Comparison of ENCODE assay signal across 11 mouse cellular contexts in the genomic region with DNA sequence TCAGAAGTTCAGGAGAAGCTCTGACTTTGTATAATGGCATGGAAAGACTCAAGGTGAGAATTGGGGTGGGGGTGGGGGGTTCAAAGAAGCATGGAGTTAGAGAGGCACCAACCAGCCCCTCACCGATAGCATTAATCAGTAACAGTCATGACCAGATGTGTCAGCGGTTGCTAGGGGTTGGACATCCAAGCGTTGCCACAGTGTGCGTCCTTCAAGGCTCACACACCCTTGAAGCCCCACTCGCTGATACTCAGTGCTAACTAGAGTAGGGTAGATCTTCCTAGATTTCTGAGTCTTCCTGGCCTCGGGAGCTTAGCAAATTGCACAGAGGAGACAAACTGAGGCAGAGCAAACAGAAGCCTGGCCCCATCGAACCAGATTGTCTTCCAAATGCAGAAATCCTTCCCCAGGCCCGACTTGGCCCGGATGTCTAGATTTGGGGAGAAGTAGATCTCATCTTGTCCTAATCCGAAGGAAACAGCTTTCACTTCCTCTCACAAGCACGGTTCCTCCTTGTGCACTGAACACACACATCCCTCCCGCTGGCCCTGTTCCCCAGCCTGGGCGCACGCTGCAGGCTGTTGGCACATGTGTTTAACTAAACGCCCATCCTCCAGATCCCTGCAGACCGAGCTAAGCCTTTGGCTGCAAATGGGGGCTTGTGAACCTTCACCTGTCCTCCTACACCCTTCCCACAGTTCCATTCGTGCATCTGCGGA.
DNase-seq lines count a peak whose midpoint lies in the region; ATAC-seq and TF ChIP-seq lines count a peak whose summit lies in the region.
"Had no signal": no experiment of that assay in that cellular context is flagged by ENCODE, and none has a peak within 500 bp of the region (broad histone marks: within the 10 kb centered on the region; RNA-seq: fewer than 3 reads in every experiment).

No protein-coding gene starts in this region.

- H3K79me2 ChIP-seq in MEL (ENCODE audit: control insufficient read depth, insufficient read depth, low read length, poor library complexity) (no peaks in the 10 kb centered on the region), macrophage (ENCODE audit: inconsistent target) (no peaks in the 10 kb centered on the region)

- no peaks in the 10 kb centered on the region for H3K9me3 ChIP-seq in heart, embryonic 11.5 days (replicated peaks; ENCODE audit: control insufficient read depth, low read length)
- H3K9me3 ChIP-seq in MEL (replicated peaks; ENCODE audit: insufficient read depth, low read length), result no peaks in the 10 kb centered on the region
- H3K9me3 ChIP-seq in midbrain, embryonic 16.5 days (replicated peaks; ENCODE audit: control insufficient read depth, low read length, poor library complexity, severe bottlenecking), result no peaks in the 10 kb centered on the region
- H3K9me3 ChIP-seq: kidney, embryonic 15.5 days had no signal

- no peaks in the 10 kb centered on the region for H3K36me3 ChIP-seq in heart, embryonic 11.5 days (ENCODE audit: control insufficient read depth, insufficient read depth, low read length)
- H3K36me3 ChIP-seq in MEL (ENCODE audit: control insufficient read depth in 1 of 2, insufficient read depth in 2 of 2, low read length in 2 of 2) (peaks cover 0 to 7% of the 10 kb centered on the region in 2 experiments; a peak in 1 of 4 replicates), macrophage (ENCODE audit: inconsistent target) (no peaks in the 10 kb centered on the region)
- no peaks in the 10 kb centered on the region for H3K36me3 ChIP-seq in midbrain, embryonic 16.5 days (ENCODE audit: control insufficient read depth, insufficient read depth, low read length)
- H3K36me3 ChIP-seq: kidney, embryonic 15.5 days had no signal

- H3K4me2 ChIP-seq in heart, embryonic 11.5 days, result no peak overlapping the region
- H3K4me2 ChIP-seq in midbrain, embryonic 16.5 days (ENCODE audit: low read length), result no peak overlapping the region
- H3K4me2 ChIP-seq: kidney, embryonic 15.5 days; lung, embryonic 14.5 days had no signal

- no peak for TF ChIP-seq RAD21 in MEL (IDR thresholded peaks at IDR 0.05; ENCODE audit: low read depth, low read length)

- H3K4me1 ChIP-seq in heart, embryonic 11.5 days (ENCODE audit: control insufficient read depth, insufficient read depth, low read length), result peaks cover 4% of the 10 kb centered on the region; the same call in 1 of the 2 replicates
- H3K4me1 ChIP-seq in MEL (ENCODE audit: control insufficient read depth in 1 of 2, insufficient read depth in 2 of 2, low read length in 2 of 2), result peaks cover 0 to 19% of the 10 kb centered on the region in 2 experiments; a peak in 2 of 4 replicates
- H3K4me1 ChIP-seq in midbrain, embryonic 16.5 days (ENCODE audit: control insufficient read depth, insufficient read depth, low read length), result peaks cover 4% of the 10 kb centered on the region; the same call in 1 of the 2 replicates

- peak; percentile 96 for DNase-seq in heart, adult 11 months
- peak; percentile 82 for DNase-seq in MEL (ENCODE audit: low read depth, low spot score)
- peak; percentile 6 to 46 for DNase-seq in heart, adult 9 months (ENCODE audit: low spot score in 2 of 2)
- no peak for DNase-seq in Muller cell, postnatal 12 days (ENCODE audit: inconsistent ontology term)
- DNase-seq in thymus, postnatal 14 days, result no peak
- DNase-seq: adrenal gland, adult 2 months; lung, embryonic 14.5 days had no signal

- peaks cover 25% of the 10 kb centered on the region for H3K27me3 ChIP-seq in heart, embryonic 11.5 days (ENCODE audit: control insufficient read depth, insufficient read depth, low read length)
- no peaks in the 10 kb centered on the region for H3K27me3 ChIP-seq in MEL (ENCODE audit: control insufficient read depth in 1 of 2, insufficient read depth in 2 of 2, low read length in 2 of 2)
- no peaks in the 10 kb centered on the region for H3K27me3 ChIP-seq in midbrain, embryonic 16.5 days (ENCODE audit: control insufficient read depth, insufficient read depth, low read depth, low read length)

- no peak for TF ChIP-seq CTCF in MEL (IDR thresholded peaks at IDR 0.05 in 2 of 3, conservative IDR thresholded peaks at IDR 0.05 in 1 of 3; ENCODE audit: control insufficient read depth in 1 of 3, insufficient read depth in 1 of 3, low read depth in 2 of 3, low read length in 3 of 3, poor library complexity in 1 of 3, severe bottlenecking in 1 of 3)

- 77% methylated on average over 18 of the region's 18 CpGs for WGBS in heart, embryonic 11.5 days (ENCODE audit: insufficient replicate concordance)
- WGBS in macrophage (ENCODE audit: missing documents), result 6% methylated on average over 18 of the region's 18 CpGs
- WGBS in midbrain, embryonic 16.5 days, result 89% methylated on average over 18 of the region's 18 CpGs

- peak; percentile 68 to 82 for TF ChIP-seq EP300 in MEL (IDR thresholded peaks at IDR 0.05; ENCODE audit: low read depth in 1 of 2, low read length in 2 of 2)

- ATAC-seq in heart, embryonic 11.5 days (replicated peaks; ENCODE audit: insufficient number of reproducible peaks, low FRiP score, low TSS enrichment), result no peak
- no peak for ATAC-seq in midbrain, embryonic 16.5 days

- no peak for TF ChIP-seq POLR2A in MEL (IDR thresholded peaks at IDR 0.05; ENCODE audit: control insufficient read depth in 1 of 2, insufficient read depth in 1 of 2, low read depth in 1 of 2, low read length in 2 of 2, poor library complexity in 1 of 2)

- H3K4me3 ChIP-seq in heart, embryonic 11.5 days (ENCODE audit: low read depth, low read length), result no peak overlapping the region
- H3K4me3 ChIP-seq in MEL (ENCODE audit: control insufficient read depth in 1 of 2, insufficient read depth in 1 of 2, low read depth in 2 of 2, low read length in 2 of 2), result no peak overlapping the region
- no peak overlapping the region for H3K4me3 ChIP-seq in macrophage (ENCODE audit: inconsistent target)
- H3K4me3 ChIP-seq in midbrain, embryonic 16.5 days (ENCODE audit: low read depth, low read length), result no peak overlapping the region
- H3K4me3 ChIP-seq: kidney, embryonic 15.5 days had no signal

- H3K27ac ChIP-seq in heart, embryonic 11.5 days (ENCODE audit: low read depth, low read length), result no peak overlapping the region
- peak overlapping the region; percentile 10; the same call in 1 of the 2 replicates for H3K27ac ChIP-seq in MEL (ENCODE audit: control insufficient read depth, low read depth, low read length)
- H3K27ac ChIP-seq in macrophage, result peak overlapping the region; percentile 31
- H3K27ac ChIP-seq in midbrain, embryonic 16.5 days (ENCODE audit: low read length), result no peak overlapping the region
- H3K27ac ChIP-seq: kidney, embryonic 15.5 days had no signal

- H3K9ac ChIP-seq in heart, embryonic 11.5 days (ENCODE audit: low read depth, low read length), result no peak overlapping the region
- H3K9ac ChIP-seq in MEL (ENCODE audit: control insufficient read depth, low read depth, low read length, poor library complexity, severe bottlenecking), result no peak overlapping the region
- no peak overlapping the region for H3K9ac ChIP-seq in midbrain, embryonic 16.5 days (ENCODE audit: low read depth, low read length)
- H3K9ac ChIP-seq: kidney, embryonic 15.5 days; lung, embryonic 14.5 days had no signal

TF ChIP-seq in MEL, 35 proteins besides CTCF, POLR2A, EP300 and RAD21:
- peak; percentile 40; the same call in 1 of the 2 replicates for TF ChIP-seq ETS1 (IDR thresholded peaks at IDR 0.05; ENCODE audit: low read depth, low read length)
- TF ChIP-seq MXI1 (IDR thresholded peaks at IDR 0.05; ENCODE audit: low read depth, low read length), result peak; percentile 82
- peak; percentile 70 for TF ChIP-seq GATA1 (IDR thresholded peaks at IDR 0.05; ENCODE audit: low read depth, low read length)
- TF ChIP-seq POLR2AphosphoS2 (IDR thresholded peaks at IDR 0.05; ENCODE audit: low read length), result no peak
- TF ChIP-seq TCF12 (IDR thresholded peaks at IDR 0.05; ENCODE audit: low read depth, low read length), result peak; percentile 77; the same call in 1 of the 2 replicates
- peak; percentile 81 for TF ChIP-seq TAL1 (IDR thresholded peaks at IDR 0.05; ENCODE audit: low read length)
- TF ChIP-seq ELF1 (IDR thresholded peaks at IDR 0.05; ENCODE audit: low read depth, low read length), result no peak
- no peak for TF ChIP-seq ZKSCAN1 (IDR thresholded peaks at IDR 0.05; ENCODE audit: low read depth, low read length)
- no peak for TF ChIP-seq MAZ (IDR thresholded peaks at IDR 0.05; ENCODE audit: low read depth, low read length)
- no peak for TF ChIP-seq MAFK (IDR thresholded peaks at IDR 0.05; ENCODE audit: borderline replicate concordance, low read depth, low read length)
- peak; percentile 90 for TF ChIP-seq RCOR1 (IDR thresholded peaks at IDR 0.05; ENCODE audit: low read depth, low read length)
- TF ChIP-seq HCFC1 (IDR thresholded peaks at IDR 0.05; ENCODE audit: low read depth, low read length), result no peak
- TF ChIP-seq SMC3 (IDR thresholded peaks at IDR 0.05; ENCODE audit: low read depth, low read length), result no peak
- TF ChIP-seq CHD1 (IDR thresholded peaks at IDR 0.05; ENCODE audit: low read depth, low read length), result no peak
- TF ChIP-seq ZNF384 (IDR thresholded peaks at IDR 0.05; ENCODE audit: low read depth, low read length), result no peak
- no peak for TF ChIP-seq E2F4 (IDR thresholded peaks at IDR 0.05; ENCODE audit: borderline replicate concordance, low read depth, low read length)
- no peak for TF ChIP-seq USF1 (IDR thresholded peaks at IDR 0.05; ENCODE audit: low read depth, low read length)
- no peak for TF ChIP-seq JUND (IDR thresholded peaks at IDR 0.05; ENCODE audit: low read depth, low read length)
- peak; percentile 53; the same call in 1 of the 2 replicates for TF ChIP-seq BHLHE40 (IDR thresholded peaks at IDR 0.05; ENCODE audit: borderline replicate concordance, low read depth, low read length)
- TF ChIP-seq MYC (IDR thresholded peaks at IDR 0.05; ENCODE audit: low read depth, low read length), result peak; percentile 75; the same call in 1 of the 2 replicates
- peak; percentile 79 for TF ChIP-seq MAX (IDR thresholded peaks at IDR 0.05; ENCODE audit: low read length)
- peak; percentile 62; the same call in 1 of the 2 replicates for TF ChIP-seq TBP (IDR thresholded peaks at IDR 0.05; ENCODE audit: low read depth, low read length)
- TF ChIP-seq SIN3A (IDR thresholded peaks at IDR 0.05; ENCODE audit: low read length), result peak; percentile 43; the same call in 1 of the 2 replicates

Comparison
In these comparisons a context has a peak if more than half of its experiments do, and no peak if none do; other contexts are left out.
1. DNase-seq: peak in heart, adult 11 months (single experiment), MEL (single experiment) and heart, adult 9 months (2 of 2); none in Muller cell, postnatal 12 days (single experiment) and thymus, postnatal 14 days (single experiment).
2. H3K27ac ChIP-seq: peak in MEL (single experiment) and macrophage (single experiment); none in heart, embryonic 11.5 days (single experiment) and midbrain, embryonic 16.5 days (single experiment).